Mouse (Mus musculus): Measurements from ENCODE around the gene Defb21. TPM values are rescaled to one million over a fixed set of nuclear protein-coding genes. Genes with fewer than 3 reads are reported as not detected.

The Defb21 gene
- polyA plus RNA-seq, 1 experiment: not detected

DNA sequence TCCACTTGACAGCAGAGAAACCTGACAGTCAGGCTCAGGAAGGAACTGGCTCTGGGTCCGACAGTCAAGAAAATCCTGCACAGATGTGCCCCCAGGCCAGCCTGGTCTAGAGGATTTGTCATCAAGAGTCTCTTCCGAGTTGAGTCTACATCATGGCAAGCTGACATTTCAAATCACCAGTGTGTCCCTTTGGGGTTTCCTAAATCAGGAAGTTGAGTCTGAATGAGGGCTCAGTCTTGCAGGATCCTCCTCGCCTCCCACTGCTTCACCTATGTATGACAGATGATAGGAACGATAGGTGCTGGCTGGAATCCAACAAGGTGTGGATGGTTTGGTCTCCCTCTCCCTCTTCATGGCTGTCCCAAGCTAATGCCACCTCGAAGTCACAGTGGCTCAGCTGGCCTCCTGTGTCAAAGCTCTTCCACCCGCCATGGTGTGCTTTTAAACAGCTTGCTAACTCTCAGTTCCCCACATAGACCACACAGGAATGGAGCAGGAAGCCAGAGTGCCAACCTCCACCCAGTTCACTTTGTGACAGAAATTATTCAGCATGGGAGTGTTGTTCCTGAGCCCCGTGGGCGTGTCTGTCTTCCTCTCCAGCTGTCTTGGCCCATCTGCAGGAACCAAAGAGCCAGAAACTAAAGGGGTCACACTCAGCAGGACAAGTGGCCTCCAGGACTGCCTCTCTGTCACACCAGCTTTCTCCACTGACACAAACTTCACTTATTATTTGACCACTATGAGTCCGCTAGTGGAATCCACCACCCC, 48.0 kb downstream of the Defb21 start:
- no peak for TF ChIP-seq CTCF (IDR thresholded peaks at IDR 0.05; ENCODE audit: extremely low read depth, insufficient read length, insufficient replicate concordance, low read depth, low read length)
- TF ChIP-seq POLR2A (IDR thresholded peaks at IDR 0.05; ENCODE audit: low read depth, low read length): no peak
- no peaks in the 10 kb centered on the region for H3K4me1 ChIP-seq (ENCODE audit: control insufficient read depth, insufficient read depth, insufficient read length, low read length)
- no peak overlapping the region for H3K27ac ChIP-seq (ENCODE audit: insufficient read depth, low read depth, low read length)
- WGBS: 40% methylated on average over 9 of the region's 9 CpGs
- H3K27me3 ChIP-seq (ENCODE audit: control insufficient read depth, insufficient read depth, low read length): no peaks in the 10 kb centered on the region
- H3K4me3 ChIP-seq (ENCODE audit: low read depth, low read length): no peak overlapping the region
- no peaks in the 10 kb centered on the region for H3K36me3 ChIP-seq (ENCODE audit: control insufficient read depth, insufficient read depth, low read length)

DNA sequence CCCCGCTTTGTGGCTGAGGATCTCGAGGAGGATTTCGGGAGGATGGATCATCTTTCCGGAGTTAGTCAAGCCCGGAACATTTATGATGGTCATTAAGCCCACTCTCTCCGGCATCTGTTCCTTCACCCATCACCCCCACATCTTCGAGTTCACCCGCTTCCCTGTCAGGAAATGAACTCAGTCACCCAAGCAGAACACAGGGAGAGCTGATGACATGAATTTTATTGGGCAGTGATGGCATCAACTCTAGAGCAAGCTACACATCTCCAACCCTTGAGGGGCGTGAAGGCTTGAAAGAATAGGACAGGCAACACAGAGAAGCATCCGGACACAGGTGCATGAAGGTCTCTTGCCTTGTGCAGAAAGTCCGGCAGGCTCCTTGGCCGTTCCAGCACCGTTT, 49.6 kb downstream of the Defb21 start:
- Histone ChIP-seq H3K27ac (ENCODE audit: insufficient read depth, low read depth, low read length) (no peak overlapping the region), H3K4me3 (ENCODE audit: low read depth, low read length) (no peak overlapping the region), H3K36me3 (ENCODE audit: control insufficient read depth, insufficient read depth, low read length) (no peaks in the 10 kb centered on the region), H3K27me3 (ENCODE audit: control insufficient read depth, insufficient read depth, low read length) (peaks cover 9% of the 10 kb centered on the region), H3K4me1 (ENCODE audit: control insufficient read depth, insufficient read depth, insufficient read length, low read length) (no peaks in the 10 kb centered on the region; the same call in 1 of the 2 replicates)
- TF ChIP-seq POLR2A (IDR thresholded peaks at IDR 0.05; ENCODE audit: low read depth, low read length) (no peak), CTCF (IDR thresholded peaks at IDR 0.05; ENCODE audit: extremely low read depth, insufficient read length, insufficient replicate concordance, low read depth, low read length) (no peak)
- WGBS: 81% methylated on average over 13 of the region's 13 CpGs

DNA sequence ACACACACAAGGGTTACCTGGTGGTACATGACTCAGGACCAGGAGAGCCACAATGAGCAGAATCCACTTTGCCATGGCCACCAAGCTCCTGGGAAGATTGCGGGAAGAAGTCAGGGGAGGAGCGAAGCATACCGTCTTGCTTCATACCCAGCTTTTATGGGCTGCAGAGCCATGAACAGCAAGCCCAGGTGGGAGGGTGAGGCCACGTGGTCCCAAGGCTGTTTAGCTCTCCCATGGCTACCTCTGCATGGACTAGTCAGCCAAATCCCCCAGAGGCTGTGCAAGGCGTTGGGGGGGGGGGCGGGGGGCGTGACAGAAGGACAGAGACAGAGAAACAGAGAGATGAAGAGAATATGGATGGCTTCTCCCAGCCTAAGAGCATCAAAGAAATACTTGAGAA, 50.4 kb downstream of the Defb21 start, which contains the start of gene Defb25:
Defb25 (minus strand) TSS at position 101 of the 400 bp plus-strand sequence.
- Histone ChIP-seq H3K4me3 (ENCODE audit: low read depth, low read length) (no peak within 1 kb of the TSS), H3K27ac (ENCODE audit: insufficient read depth, low read depth, low read length) (no peak within 1 kb of the TSS), H3K27me3 (ENCODE audit: control insufficient read depth, insufficient read depth, low read length) (peaks cover 17% of the 10 kb centered on the region), H3K4me1 (ENCODE audit: control insufficient read depth, insufficient read depth, insufficient read length, low read length) (no peaks in the 10 kb centered on the region; the same call in 1 of the 2 replicates), H3K36me3 (ENCODE audit: control insufficient read depth, insufficient read depth, low read length) (no peaks in the 10 kb centered on the region)
- WGBS: 73% methylated on average over 7 of the region's 7 CpGs
- TF ChIP-seq CTCF (IDR thresholded peaks at IDR 0.05; ENCODE audit: extremely low read depth, insufficient read length, insufficient replicate concordance, low read depth, low read length): no peak
- TF ChIP-seq POLR2A (IDR thresholded peaks at IDR 0.05; ENCODE audit: low read depth, low read length): no peak

Other genes with a start within 250 kb of the Defb21 start
- gene Rbck1, start 240.1 kb upstream of the Defb21 start, polyA plus RNA-seq (2012; rRNA removed): 185 and 340 TPM in 2 replicates
- gene Trib3, start 228.7 kb upstream of the Defb21 start, polyA plus RNA-seq (2012; rRNA removed): 5.1 and 23.5 TPM in 2 replicates
- gene Nrsn2, start 196.1 kb upstream of the Defb21 start, polyA plus RNA-seq (2012; rRNA removed): 0.36 and 0.51 TPM in 2 replicates
- 1.8 and 3.2 TPM in 2 replicates for gene Sox12, start 174.7 kb upstream of the Defb21 start, polyA plus RNA-seq (2012; rRNA removed)
- 0.77 and 1.9 TPM in 2 replicates for gene Zcchc3, start 157.7 kb upstream of the Defb21 start, polyA plus RNA-seq (2012; rRNA removed)
- gene 6820408C15Rik, start 157.2 kb upstream of the Defb21 start, polyA plus RNA-seq (2012; rRNA removed): not detected in 2 replicates
- not detected in 2 replicates for gene Defb23, start 108.1 kb upstream of the Defb21 start, polyA plus RNA-seq (2012; rRNA removed)
- gene Defb20, start 95.7 kb upstream of the Defb21 start, polyA plus RNA-seq (2012; rRNA removed): not detected in 2 replicates
- not detected in 2 replicates for gene Defb22, start 82.6 kb upstream of the Defb21 start, polyA plus RNA-seq (2012; rRNA removed)
- not detected in 2 replicates for gene Defb26, start 61.1 kb upstream of the Defb21 start, polyA plus RNA-seq (2012; rRNA removed)
- not detected in 2 replicates for gene Defb28, start 54.5 kb upstream of the Defb21 start, polyA plus RNA-seq (2012; rRNA removed)
- gene Defb29, start 32.6 kb upstream of the Defb21 start, polyA plus RNA-seq (2012; rRNA removed): not detected in 2 replicates
- gene Gm17416, start 3.4 kb upstream of the Defb21 start, polyA plus RNA-seq (2012; rRNA removed): not detected in 2 replicates
- gene Defb19, start 7.6 kb downstream of the Defb21 start, polyA plus RNA-seq (2012; rRNA removed): not detected in 2 replicates
- not detected in 2 replicates for gene Defb45, start 26.7 kb downstream of the Defb21 start, polyA plus RNA-seq (2012; rRNA removed)
- not detected in 2 replicates for gene Defb36, start 31.6 kb downstream of the Defb21 start, polyA plus RNA-seq (2012; rRNA removed)
- gene Defb25, start 50.3 kb downstream of the Defb21 start, polyA plus RNA-seq (2012; rRNA removed): not detected in 2 replicates
- gene Rem1, start 54.2 kb downstream of the Defb21 start, polyA plus RNA-seq (2012; rRNA removed): 3.5 and 4.7 TPM in 2 replicates
- 152 and 199 TPM in 2 replicates for gene H13, start 96.7 kb downstream of the Defb21 start, polyA plus RNA-seq (2012; rRNA removed)
- 1.3 and 1.7 TPM in 2 replicates for gene Mcts2, start 114.3 kb downstream of the Defb21 start, polyA plus RNA-seq (2012; rRNA removed)
- gene Id1, start 163.5 kb downstream of the Defb21 start, polyA plus RNA-seq (2012; rRNA removed): 585 and 916 TPM in 2 replicates
- 0.50 and 1.7 TPM in 2 replicates for gene Cox4i2, start 181.4 kb downstream of the Defb21 start, polyA plus RNA-seq (2012; rRNA removed)